Mouse (Mus musculus): ENCODE results near the gene Ccdc73. TPM values are rescaled to one million over a fixed set of nuclear protein-coding genes. Genes with fewer than 3 reads are reported as not detected.

The Ccdc73 gene
- total RNA-seq, 1 experiment from 2014 or later: 23.0 TPM

GRCm38 (mm10) chr2:105043152-105043551 is 175.5 kb downstream of the Ccdc73 start:
- peak; percentile 22 to 42; a peak in 2 of 4 replicates for ATAC-seq (replicated peaks in 1 of 2; ENCODE audit: insufficient read depth in 1 of 2, low FRiP score in 2 of 2, low TSS enrichment in 1 of 2, low read depth in 1 of 2, poor library complexity in 2 of 2, severe bottlenecking in 2 of 2)

- ATAC-seq (replicated peaks in 1 of 2; ENCODE audit: insufficient read depth in 1 of 2, low FRiP score in 2 of 2, low TSS enrichment in 1 of 2, low read depth in 1 of 2, poor library complexity in 2 of 2, severe bottlenecking in 2 of 2): no peak
Observed at GRCm38 (mm10) chr2:105048301-105048700, 180.7 kb downstream of the Ccdc73 start.

- ATAC-seq (replicated peaks in 1 of 2; ENCODE audit: insufficient read depth in 1 of 2, low FRiP score in 2 of 2, low TSS enrichment in 1 of 2, low read depth in 1 of 2, poor library complexity in 2 of 2, severe bottlenecking in 2 of 2): no peak
Observed at GRCm38 (mm10) chr2:105055529-105055928, 187.9 kb downstream of the Ccdc73 start.

- ATAC-seq (replicated peaks in 1 of 2; ENCODE audit: insufficient read depth in 1 of 2, low FRiP score in 2 of 2, low TSS enrichment in 1 of 2, low read depth in 1 of 2, poor library complexity in 2 of 2, severe bottlenecking in 2 of 2): no peak
Observed at GRCm38 (mm10) chr2:105058577-105059116, 191.0 kb downstream of the Ccdc73 start.

- no peak; a peak in 1 of 4 replicates for ATAC-seq (replicated peaks in 1 of 2; ENCODE audit: insufficient read depth in 1 of 2, low FRiP score in 2 of 2, low TSS enrichment in 1 of 2, low read depth in 1 of 2, poor library complexity in 2 of 2, severe bottlenecking in 2 of 2)
Observed at GRCm38 (mm10) chr2:105062741-105063372, 195.3 kb downstream of the Ccdc73 start.

Other genes starting within 250 kb of the Ccdc73 start
- 12.6 and 15.9 TPM in 2 replicates for gene Tcp11l1, start 155.6 kb upstream of the Ccdc73 start, total RNA-seq (2017)
- gene Pin1rt1, start 151.4 kb upstream of the Ccdc73 start, total RNA-seq (2017): not detected in 2 replicates
- gene Depdc7, start 124.9 kb upstream of the Ccdc73 start, total RNA-seq (2017): 0.88 and 1.6 TPM in 2 replicates
- 13.9 and 22.3 TPM in 2 replicates for gene Qser1, start 51.0 kb upstream of the Ccdc73 start, total RNA-seq (2017)
- 38.7 and 40.8 TPM in 2 replicates for gene Prrg4, start 17.9 kb upstream of the Ccdc73 start, total RNA-seq (2017)
- 275 and 300 TPM in 2 replicates for gene Eif3m, start 149.3 kb downstream of the Ccdc73 start, total RNA-seq (2017)
- gene Gm11060, start 224.2 kb downstream of the Ccdc73 start, total RNA-seq (2017): not detected in 2 replicates

Data from hematopoietic stem cell, adult 5-6 weeks (primary cell).